Comparison of ENCODE assay signal across 8 mouse cellular contexts in genomic region chr9:113931375-113932099, GRCm38 (mm10). TPM values are rescaled to one million over a fixed set of nuclear protein-coding genes. Genes with fewer than 3 reads are reported as not detected.
DNase-seq lines count a peak whose midpoint lies in the region; ATAC-seq and TF ChIP-seq lines count a peak whose summit lies in the region.

No protein-coding gene starts in this region.

- H3K4me3 ChIP-seq in heart, embryonic 10.5 days: peak overlapping the region; percentile 89
- peak overlapping the region; percentile 91 for H3K4me3 ChIP-seq in lung, postnatal 0 days (ENCODE audit: low read depth, low read length)

- whole genome bisulfite sequencing in heart, embryonic 10.5 days: under 1% methylated on average over 72 of the region's 91 CpGs
- under 1% methylated on average over 56 of the region's 91 CpGs for WGBS in lung, postnatal 0 days

- peak; percentile 42 for DNase-seq in 3134 (ENCODE audit: extremely low read depth, insufficient read length, low spot score)
- DNase-seq in R1 (ENCODE audit: low read depth, low spot score): peak; percentile 35
- peak; percentile 51 for DNase-seq in embryo, embryonic 9.5 days (ENCODE audit: extremely low spot score)
- peak; percentile 75 for DNase-seq in heart, embryonic 10.5 days (ENCODE audit: low spot score)
- peak; percentile 31 for DNase-seq in kidney, adult 9 months
- peak; percentile 23 for DNase-seq in lung, postnatal 0 days (ENCODE audit: low spot score)
- peak; percentile 58 for DNase-seq in retina, postnatal 1 day
- DNase-seq in yolk sac, embryonic 10.5 days (ENCODE audit: low spot score): peak; percentile 34

- peak; percentile 8 for ATAC-seq in lung, postnatal 0 days

- H3K9ac ChIP-seq in lung, postnatal 0 days (replicated peaks; ENCODE audit: low read depth): peak overlapping the region; percentile 88

- H3K9me3 ChIP-seq in heart, embryonic 10.5 days: no peaks in the 10 kb centered on the region
- H3K9me3 ChIP-seq in lung, postnatal 0 days (ENCODE audit: low read length): no peaks in the 10 kb centered on the region

- H3K27ac ChIP-seq in heart, embryonic 10.5 days: peak overlapping the region; percentile 91
- peak overlapping the region; percentile 95 for H3K27ac ChIP-seq in lung, postnatal 0 days (ENCODE audit: low read length)

- H3K4me2 ChIP-seq in lung, postnatal 0 days (replicated peaks; ENCODE audit: low read depth, low read length): peak overlapping the region; percentile 95

- TF ChIP-seq CTCF in lung, postnatal 0 days (IDR thresholded peaks at IDR 0.05): no peak

- H3K36me3 ChIP-seq in heart, embryonic 10.5 days: no peaks in the 10 kb centered on the region
- H3K36me3 ChIP-seq in lung, postnatal 0 days (ENCODE audit: insufficient read depth, low read length): no peaks in the 10 kb centered on the region

- H3K27me3 ChIP-seq in heart, embryonic 10.5 days (ENCODE audit: insufficient read depth, poor library complexity, severe bottlenecking): no peaks in the 10 kb centered on the region
- H3K27me3 ChIP-seq in lung, postnatal 0 days (replicated peaks; ENCODE audit: insufficient read depth, low read length): no peaks in the 10 kb centered on the region

- no peak for TF ChIP-seq EP300 in lung, postnatal 0 days (IDR thresholded peaks at IDR 0.05)

- peaks cover 18% of the 10 kb centered on the region for H3K4me1 ChIP-seq in heart, embryonic 10.5 days
- H3K4me1 ChIP-seq in lung, postnatal 0 days (ENCODE audit: insufficient read depth, low read depth, low read length): peaks cover 9% of the 10 kb centered on the region

RNA-seq across cellular contexts. Expression of gene Ubp1, which starts 0.8 kb away (rescaled TPM):
- polyA plus RNA-seq in heart, embryonic 10.5 days (2016; fragmentation: Nextera tagmentation; extraction: Ambion mirVana): 28.5 and 38.3 TPM in 2 replicates
- 18.9 and 20.5 TPM in 2 replicates for polyA plus RNA-seq in lung, postnatal 0 days (2015; fragmentation: Nextera tagmentation; extraction: Ambion mirVana)

Comparison
In these comparisons a context has a peak if more than half of its experiments do, and no peak if none do; other contexts are left out.
1. Peak in every context shown above with its lines: DNase-seq, ATAC-seq, H3K4me3 ChIP-seq and H3K27ac ChIP-seq.
2. DNase-seq: peak in every context shown above with its lines; median percentile 75 in heart, embryonic 10.5 days; 58 in retina, postnatal 1 day; 51 in embryo, embryonic 9.5 days; 42 in 3134; 35 in R1; 34 in yolk sac, embryonic 10.5 days; 31 in kidney, adult 9 months; 23 in lung, postnatal 0 days.